Mouse (Mus musculus) lung, postnatal 4 days (tissue): Measurements from ENCODE around the gene Cltc.

Experiments
- DNase-seq, 2 experiments: peaks; one replicate each; pipeline ENCODE4 v3.0.0; 2021

The Cltc gene

DNA sequence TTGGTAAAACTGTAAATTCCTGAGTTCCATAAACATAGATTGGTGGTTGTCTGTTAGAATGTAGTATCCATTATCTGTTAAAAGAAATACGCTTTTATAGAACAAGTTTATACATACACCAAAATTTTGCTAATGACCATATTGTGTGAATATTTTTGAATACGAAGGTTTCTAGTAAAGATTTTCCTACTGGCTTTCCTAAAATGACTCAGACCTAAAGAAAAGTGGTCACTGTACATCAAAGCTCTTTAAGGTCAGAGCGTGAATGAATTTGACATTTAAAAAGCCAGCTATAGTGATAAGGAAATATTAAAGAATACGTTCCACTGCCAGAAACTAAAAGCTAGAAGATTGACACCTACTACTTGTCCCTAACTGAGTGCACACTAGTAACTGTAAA is 112.8 kb downstream of the Cltc start:
- no peak for DNase-seq
